Mouse (Mus musculus): ENCODE data around the gene Tmco3.
"Not testable (repeated sequence)": the region's sequence is repeated elsewhere in the genome, so short reads cannot be mapped to it uniquely, and the experiment has no call there.

The Tmco3 gene

DNA sequence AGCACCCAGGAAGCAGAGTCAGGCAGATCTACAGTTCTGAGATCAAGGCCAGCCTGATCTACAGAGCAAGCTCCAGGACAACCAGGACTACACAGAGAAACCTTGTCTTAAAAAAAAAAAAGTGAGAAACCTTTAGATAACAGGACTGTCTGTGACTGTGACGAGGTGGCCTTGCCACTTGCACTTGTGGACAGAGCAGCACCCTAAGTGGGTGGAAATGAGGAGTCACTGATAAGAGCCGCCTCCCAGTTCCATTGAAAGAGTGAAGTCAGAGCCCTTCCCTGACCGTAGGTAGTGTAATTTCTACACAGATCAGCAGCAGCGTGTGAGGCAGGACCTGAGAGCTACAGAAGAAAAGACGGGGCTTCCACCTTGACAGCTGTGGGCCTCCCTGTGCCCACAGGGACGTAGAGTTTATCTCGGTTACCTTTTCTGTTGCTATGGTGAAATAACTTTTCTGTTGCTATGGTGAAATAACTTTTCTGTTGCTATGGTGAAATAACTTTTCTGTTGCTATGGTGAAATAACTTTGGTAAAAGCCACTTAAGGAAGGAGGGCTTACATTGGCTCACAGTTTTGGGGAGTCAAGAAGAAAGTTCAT lies 18.4 kb downstream of the Tmco3 start:
- no peak for DNase-seq (ENCODE audit: low read depth, low spot score)

GRCm38 (mm10) chr8:13306916-13307315 lies 18.9 kb downstream of the Tmco3 start:
- no peak for DNase-seq (ENCODE audit: low read depth, low spot score)

GRCm38 (mm10) chr8:13314922-13315321 lies 26.9 kb downstream of the Tmco3 start:
- no peak for DNase-seq (ENCODE audit: low read depth, low spot score)

- no peak for DNase-seq (ENCODE audit: low read depth, low spot score)
These were observed 28.7 kb downstream of the Tmco3 start for GRCm38 (mm10) chr8:13316671-13317070.

GRCm38 (mm10) chr8:13326598-13326997 lies 38.6 kb downstream of the Tmco3 start:
- DNase-seq (ENCODE audit: low read depth, low spot score): no peak

DNA sequence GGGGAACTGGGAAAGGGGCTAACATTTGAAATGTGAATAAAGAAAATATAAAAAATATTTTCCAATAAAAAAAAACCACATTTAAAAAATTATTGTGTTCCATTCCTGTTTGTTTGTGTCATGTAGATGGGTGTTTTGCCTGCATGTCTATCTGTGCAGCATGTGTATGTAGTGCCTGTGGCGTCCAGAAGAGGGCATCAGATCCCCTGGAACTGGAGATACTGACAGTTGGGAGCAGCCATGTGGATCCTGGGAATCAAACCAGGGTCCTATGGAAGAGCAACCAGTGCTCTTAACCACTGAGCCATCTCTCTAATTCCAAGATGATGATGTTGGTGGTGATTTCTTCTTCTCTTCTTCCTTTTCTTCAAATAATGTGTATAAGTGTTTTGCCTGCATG lies 46.7 kb downstream of the Tmco3 start:
- no peak for DNase-seq (ENCODE audit: low read depth, low spot score)

- DNase-seq (ENCODE audit: low read depth, low spot score): not testable (repeated sequence)
These were observed 49.3 kb downstream of the Tmco3 start for GRCm38 (mm10) chr8:13337245-13337644.

DNA sequence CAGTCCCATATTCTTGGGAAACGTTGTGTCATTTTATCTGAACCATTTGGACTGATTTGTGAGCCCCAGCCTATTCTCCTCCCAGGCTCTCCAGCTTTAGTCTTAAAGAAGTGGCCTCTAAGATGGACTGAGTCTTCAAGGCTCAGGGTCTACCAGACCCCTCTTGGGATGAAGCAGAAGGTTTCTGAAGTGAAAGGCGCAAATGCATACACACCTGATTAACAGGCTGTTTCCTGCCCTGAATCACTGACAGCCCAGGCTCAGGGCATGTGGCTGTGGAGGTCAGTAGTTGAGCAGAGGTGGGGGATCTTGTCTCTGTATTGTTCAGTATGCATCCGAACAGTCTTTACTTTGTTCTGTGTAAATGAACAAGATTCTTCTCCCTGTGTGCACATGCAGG lies 49.7 kb downstream of the Tmco3 start:
- DNase-seq (ENCODE audit: low read depth, low spot score): no peak

- DNase-seq (ENCODE audit: low read depth, low spot score): peak; percentile 79
These were observed 50.4 kb downstream of the Tmco3 start, which contains the start of gene Tfdp1 for GRCm38 (mm10) chr8:13338255-13338860. Gene Tfdp1, plus strand, starts transcription at chr8:13338751.

- no peak for DNase-seq (ENCODE audit: low read depth, low spot score)
These were observed 51.1 kb downstream of the Tmco3 start for GRCm38 (mm10) chr8:13338901-13339645.

DNA sequence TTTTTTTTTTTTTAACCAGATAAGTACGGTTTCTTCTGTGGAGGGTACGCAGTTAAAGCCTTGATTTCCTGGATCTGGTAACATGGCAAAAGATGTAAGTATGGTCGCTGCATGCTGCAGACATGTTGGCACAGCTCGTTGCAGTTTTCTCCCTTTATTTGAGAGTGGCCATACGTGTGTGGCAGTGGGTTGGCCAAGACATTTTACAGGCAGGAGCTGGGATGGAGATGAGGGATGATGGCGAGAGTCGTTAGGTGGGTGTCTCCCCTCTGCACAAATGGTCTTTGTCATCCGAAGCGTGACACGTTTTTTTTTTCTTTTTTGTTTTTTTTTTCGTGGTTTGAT lies 51.6 kb downstream of the Tmco3 start:
- no peak for DNase-seq (ENCODE audit: low read depth, low spot score)

DNA sequence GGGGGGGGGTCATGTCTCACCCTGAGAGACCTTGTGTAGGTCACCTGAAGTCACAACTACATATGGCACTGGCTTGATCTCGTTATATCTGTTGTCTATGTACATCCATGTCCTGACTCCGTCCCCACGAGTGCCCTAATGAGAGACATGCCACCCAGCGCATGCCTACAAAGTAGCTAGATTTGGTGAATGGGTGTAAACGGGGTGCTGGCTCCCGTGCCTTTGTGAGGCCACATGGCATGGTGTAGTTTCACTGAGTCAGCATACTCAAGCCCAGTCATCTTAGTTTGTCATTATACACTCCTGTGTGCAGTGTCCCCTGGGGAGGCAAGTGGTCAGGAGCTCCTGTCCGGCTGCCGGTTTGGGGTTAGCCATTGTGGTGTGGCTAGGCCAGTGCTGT lies 52.7 kb downstream of the Tmco3 start:
- no peak for DNase-seq (ENCODE audit: low read depth, low spot score)

DNA sequence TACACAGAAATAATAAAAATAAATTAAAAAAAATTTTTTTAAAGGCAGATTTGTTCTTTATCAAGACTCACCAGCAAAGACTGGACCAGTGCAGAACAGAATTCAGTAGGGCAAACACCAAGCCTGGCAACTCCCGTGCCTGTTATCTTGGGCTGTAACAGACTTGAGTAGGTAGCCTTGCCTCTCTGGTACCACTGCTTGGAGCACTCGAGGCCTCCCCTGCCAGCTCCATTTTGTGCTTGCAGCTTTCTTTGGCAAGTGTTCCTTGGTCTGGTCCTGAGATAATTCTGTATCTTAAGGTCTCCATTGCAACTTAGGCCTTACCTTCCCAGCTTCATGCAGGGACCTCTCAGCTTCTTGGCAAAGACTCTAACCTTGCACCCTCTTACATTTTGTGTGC lies 54.4 kb downstream of the Tmco3 start:
- DNase-seq (ENCODE audit: low read depth, low spot score): no peak

- DNase-seq (ENCODE audit: low read depth, low spot score): no peak
These were observed 55.1 kb downstream of the Tmco3 start for GRCm38 (mm10) chr8:13343134-13343533.

DNA sequence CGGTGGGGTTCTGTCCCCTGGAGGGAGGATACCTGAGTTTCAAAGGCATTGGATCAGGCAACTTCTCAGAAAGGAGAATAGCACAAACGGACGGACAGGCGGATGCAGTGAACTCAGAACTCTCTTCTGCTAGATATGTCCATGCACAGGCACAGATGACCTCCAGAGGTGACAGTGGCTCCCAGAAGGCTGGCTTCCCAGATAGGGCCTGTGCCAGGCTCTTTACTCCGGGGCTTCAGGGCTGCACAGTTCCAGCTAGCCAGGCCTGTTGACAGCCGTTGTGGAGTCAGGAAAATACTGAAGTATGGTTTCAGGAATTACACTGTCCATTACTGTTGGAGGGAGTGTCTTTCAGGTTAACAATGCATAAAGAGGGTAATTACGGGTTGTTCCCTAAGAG lies 62.1 kb downstream of the Tmco3 start:
- no peak for DNase-seq (ENCODE audit: low read depth, low spot score)

- no peak for DNase-seq (ENCODE audit: low read depth, low spot score)
These were observed 63.6 kb downstream of the Tmco3 start for GRCm38 (mm10) chr8:13351593-13351992.

DNA sequence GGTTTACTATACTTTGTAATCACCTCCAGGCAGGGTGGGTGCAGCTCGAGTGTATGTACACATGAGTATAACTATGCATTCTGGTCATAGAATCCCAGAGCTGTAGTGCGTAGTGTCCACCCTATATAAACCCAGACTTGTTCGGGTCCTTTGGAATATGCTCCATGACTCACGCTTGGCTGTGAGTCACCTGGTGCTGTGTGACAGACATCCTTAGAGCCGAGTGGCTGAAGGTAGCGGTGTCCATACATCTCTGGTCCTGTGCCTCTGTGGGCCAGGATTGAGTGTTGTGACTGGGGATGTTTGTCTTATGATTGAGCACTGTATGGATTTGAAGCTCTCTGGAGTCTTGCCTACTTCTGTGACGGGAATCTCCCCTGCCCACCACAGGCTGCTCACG lies 64.6 kb downstream of the Tmco3 start:
- DNase-seq (ENCODE audit: low read depth, low spot score): no peak

GRCm38 (mm10) chr8:13353155-13353833 lies 65.3 kb downstream of the Tmco3 start:
- DNase-seq (ENCODE audit: low read depth, low spot score): no peak

DNA sequence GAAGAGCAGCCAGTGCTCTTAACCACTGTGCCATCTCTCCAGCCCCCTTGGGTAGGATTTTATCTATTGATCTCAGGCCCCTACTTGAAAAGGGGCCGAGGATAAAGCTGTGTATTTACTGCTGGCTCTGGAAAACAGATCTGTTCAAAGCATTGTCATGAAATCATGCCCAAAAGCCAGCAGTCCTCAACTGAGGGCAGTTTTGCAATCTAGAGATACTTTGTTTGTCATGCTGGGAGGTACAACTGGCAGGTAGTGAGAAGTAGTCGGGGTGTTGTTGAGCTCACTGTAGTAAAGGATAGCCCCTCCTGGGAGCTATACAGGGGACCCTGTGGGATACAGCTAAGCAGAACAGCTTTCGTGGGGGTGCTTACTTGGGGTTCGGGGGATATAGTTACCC lies 65.9 kb downstream of the Tmco3 start:
- no peak for DNase-seq (ENCODE audit: low read depth, low spot score)

- DNase-seq (ENCODE audit: low read depth, low spot score): no peak
These were observed 68.2 kb downstream of the Tmco3 start for GRCm38 (mm10) chr8:13356221-13356620.

GRCm38 (mm10) chr8:13356681-13357080 lies 68.7 kb downstream of the Tmco3 start:
- no peak for DNase-seq (ENCODE audit: low read depth, low spot score)

- no peak for DNase-seq (ENCODE audit: low read depth, low spot score)
These were observed 72.2 kb downstream of the Tmco3 start for GRCm38 (mm10) chr8:13360213-13360612.

DNA sequence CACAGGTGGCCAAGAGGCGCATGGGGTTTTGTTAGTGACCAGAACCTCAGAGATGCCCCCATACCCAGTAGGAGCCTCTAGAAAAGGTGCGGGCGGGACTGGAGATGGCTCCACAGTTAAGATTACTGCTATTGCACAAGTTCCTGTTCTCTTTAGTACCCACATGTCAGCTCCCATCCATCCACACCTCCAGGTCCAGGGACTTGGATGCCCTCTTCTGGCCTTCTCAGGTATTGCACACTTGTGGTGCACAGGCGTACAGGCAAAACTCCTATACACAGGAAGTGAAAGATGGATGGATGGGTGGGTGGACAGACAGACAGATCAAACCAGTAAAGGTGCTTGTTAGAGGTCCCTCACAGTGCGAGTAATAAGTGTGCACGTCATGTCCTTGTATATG lies 73.9 kb downstream of the Tmco3 start:
- no peak for DNase-seq (ENCODE audit: low read depth, low spot score)
